Mouse (Mus musculus) MEL (cell line): ENCODE data around the gene Acot13. TPM values are rescaled to one million over a fixed set of nuclear protein-coding genes. Genes with fewer than 3 reads are reported as not detected.

ENCODE experiments used
- DNase-seq: peaks from one replicate; pipeline ENCODE4 v3.0.0; 2011; ENCODE audit warnings: low read depth, low spot score
- H3K27ac ChIP-seq: 2 replicates; pipeline ENCODE4 v1.5.1; 2012; ENCODE audit warnings: low read depth, mild to moderate bottlenecking, control low read depth, low read length, moderate library complexity; ENCODE audit not compliant: control insufficient read depth
- H3K27me3 ChIP-seq, 2 experiments: fragments of 150-350 bp in 1 of 2; sonication (generic) in 1 of 2; 2 replicates each; pipeline ENCODE4 v1.6.1; 2012; ENCODE audit warnings: low read length in 2 of 2, mild to moderate bottlenecking in 2 of 2, improper control_type of control experiment in 1 of 2, moderate library complexity in 1 of 2; ENCODE audit not compliant: insufficient read depth in 2 of 2, control insufficient read depth in 1 of 2
- H3K36me3 ChIP-seq, 2 experiments: 2 replicates each; pipeline ENCODE4 v1.6.1; 2012 to 2014; ENCODE audit warnings: low read length in 2 of 2, improper control_type of control experiment in 1 of 2, inconsistent platforms in 1 of 2, mild to moderate bottlenecking in 1 of 2; ENCODE audit not compliant: insufficient read depth in 2 of 2, control insufficient read depth in 1 of 2
- H3K4me1 ChIP-seq, 2 experiments: fragments of 150-350 bp in 1 of 2; sonication (generic) in 1 of 2; 2 replicates each; pipeline ENCODE4 v1.6.1; 2012; ENCODE audit warnings: low read length in 2 of 2, improper control_type of control experiment in 1 of 2, mild to moderate bottlenecking in 1 of 2; ENCODE audit not compliant: insufficient read depth in 2 of 2, control insufficient read depth in 1 of 2
- H3K4me3 ChIP-seq, 2 experiments: fragments of 150-350 bp in 1 of 2; sonication (generic) in 1 of 2; 2 replicates each; pipeline ENCODE4 v1.5.1; 2012; ENCODE audit warnings: low read depth in 2 of 2, low read length in 2 of 2, mild to moderate bottlenecking in 2 of 2, moderate library complexity in 2 of 2, control low read depth in 1 of 2, improper control_type of control experiment in 1 of 2; ENCODE audit not compliant: control insufficient read depth in 1 of 2, insufficient read depth in 1 of 2
- H3K79me2 ChIP-seq: 2 replicates; pipeline ENCODE4 v1.6.1; 2012; ENCODE audit warnings: mild to moderate bottlenecking, low read length, moderate library complexity; ENCODE audit not compliant: control insufficient read depth, poor library complexity, insufficient read depth
- H3K9ac ChIP-seq: 2 replicates; pipeline ENCODE4 v1.6.1; 2012; ENCODE audit warnings: low read depth, mild to moderate bottlenecking, control low read depth, low read length, moderate library complexity; ENCODE audit not compliant: control insufficient read depth, poor library complexity, severe bottlenecking
- H3K9me3 ChIP-seq: fragments of 150-350 bp; sonication (generic); replicated peaks from 2 replicates; pipeline ENCODE4 v1.6.1; 2012; ENCODE audit warnings: mild to moderate bottlenecking, low read length, improper control_type of control experiment, moderate library complexity; ENCODE audit not compliant: insufficient read depth
- CHD2 ChIP-seq: IDR thresholded peaks from 2 replicates; pipeline ENCODE4 v1.6.1; 2011; ENCODE audit warnings: low read length, improper control_type of control experiment
- CTCF ChIP-seq, 3 experiments: IDR thresholded peaks in 2 of 3; conservative IDR thresholded peaks in 1 of 3; 2 replicates each; pipeline ENCODE4 v1.5.1; 2011 to 2012; ENCODE audit warnings: low read length in 3 of 3, low read depth in 2 of 3, mild to moderate bottlenecking in 2 of 3, improper control_type of control experiment in 1 of 3, inconsistent platforms in 1 of 3, mixed read lengths in 1 of 3, moderate library complexity in 1 of 3; ENCODE audit not compliant: control insufficient read depth in 1 of 3, insufficient read depth in 1 of 3, poor library complexity in 1 of 3, severe bottlenecking in 1 of 3
- E2F4 ChIP-seq: IDR thresholded peaks from 2 replicates; pipeline ENCODE4 v1.6.1; 2011; ENCODE audit warnings: low read depth, low read length, improper control_type of control experiment, borderline replicate concordance
- ELF1 ChIP-seq: IDR thresholded peaks from 2 replicates; pipeline ENCODE4 v1.6.1; 2014; ENCODE audit warnings: low read depth, mild to moderate bottlenecking, inconsistent platforms, low read length, improper control_type of control experiment, moderate library complexity
- EP300 ChIP-seq, 2 experiments: IDR thresholded peaks; 2 replicates each; pipeline ENCODE4 v1.6.1; 2011; ENCODE audit warnings: improper control_type of control experiment in 2 of 2, low read length in 2 of 2, low read depth in 1 of 2, mild to moderate bottlenecking in 1 of 2
- ETS1 ChIP-seq: IDR thresholded peaks from 2 replicates; pipeline ENCODE4 v1.6.1; 2012; ENCODE audit warnings: low read depth, mild to moderate bottlenecking, inconsistent platforms, low read length, improper control_type of control experiment, moderate library complexity
- HCFC1 ChIP-seq: IDR thresholded peaks from 2 replicates; pipeline ENCODE4 v1.6.1; 2012; ENCODE audit warnings: low read depth, mild to moderate bottlenecking, inconsistent platforms, low read length, improper control_type of control experiment, moderate library complexity
- JUND ChIP-seq: IDR thresholded peaks from 2 replicates; pipeline ENCODE4 v1.6.1; 2011; ENCODE audit warnings: low read depth, mild to moderate bottlenecking, improper control_type of control experiment, low read length
- KAT2A ChIP-seq: conservative IDR thresholded peaks from 2 replicates; pipeline ENCODE4 v1.6.1; 2012; ENCODE audit warnings: low read depth, low read length, improper control_type of control experiment, inconsistent platforms
- MEF2A ChIP-seq: IDR thresholded peaks from 2 replicates; pipeline ENCODE4 v1.6.1; 2014; ENCODE audit warnings: low read depth, mild to moderate bottlenecking, inconsistent platforms, low read length, improper control_type of control experiment; ENCODE audit not compliant: poor library complexity, insufficient replicate concordance, severe bottlenecking; ENCODE audit errors: extremely low read depth
- POLR2AphosphoS2 ChIP-seq: IDR thresholded peaks from 2 replicates; pipeline ENCODE4 v1.6.1; 2011; ENCODE audit warnings: low read length, improper control_type of control experiment
- POLR2AphosphoS5 ChIP-seq: IDR thresholded peaks from 2 replicates; pipeline ENCODE4 v1.6.1; 2012; ENCODE audit warnings: low read depth, borderline replicate concordance, mild to moderate bottlenecking, inconsistent platforms, low read length, moderate library complexity, mixed read lengths
- RCOR1 ChIP-seq: IDR thresholded peaks from 2 replicates; pipeline ENCODE4 v1.6.1; 2012; ENCODE audit warnings: low read depth, mild to moderate bottlenecking, inconsistent platforms, low read length, improper control_type of control experiment
- SIN3A ChIP-seq: IDR thresholded peaks from 2 replicates; pipeline ENCODE4 v1.6.1; 2012; ENCODE audit warnings: low read length, improper control_type of control experiment, inconsistent platforms
- USF1 ChIP-seq: IDR thresholded peaks from 2 replicates; pipeline ENCODE4 v1.6.1; 2014; ENCODE audit warnings: low read depth, mild to moderate bottlenecking, inconsistent platforms, low read length, improper control_type of control experiment, moderate library complexity
- ZC3H11A ChIP-seq: IDR thresholded peaks from 2 replicates; pipeline ENCODE4 v1.6.1; 2012; ENCODE audit warnings: low read depth, mild to moderate bottlenecking, inconsistent platforms, low read length, improper control_type of control experiment
- ZKSCAN1 ChIP-seq: IDR thresholded peaks from 2 replicates; pipeline ENCODE4 v1.6.1; 2012; ENCODE audit warnings: low read depth, mild to moderate bottlenecking, inconsistent platforms, low read length, improper control_type of control experiment, moderate library complexity
- polyA plus RNA-seq, 2 experiments: library from polyadenylated mRNA; stranded (reverse) in 1 of 2; unstranded in 1 of 2; fragments of >175 nt in 1 of 2; fragments of >200 nt in 1 of 2; gene quantifications; 2 replicates each; pipeline versions ENCODE4 v1.2.1 to v1.2.4; 2012; ENCODE audit warnings: low replicate concordance in 2 of 2, low read depth in 1 of 2; ENCODE audit not compliant: insufficient read length in 2 of 2, insufficient read depth in 1 of 2, missing spikeins in 1 of 2
- total RNA-seq: library from RNA; depleted of rRNA; stranded (reverse); fragments of 300-350 nt; gene quantifications from 2 replicates; pipeline ENCODE4 v1.2.3, GENCODE M21; 2012

Gene Acot13
- total and polyA plus RNA-seq, 3 experiments = 51.8 to 57.3 TPM; not detected in 1

DNA sequence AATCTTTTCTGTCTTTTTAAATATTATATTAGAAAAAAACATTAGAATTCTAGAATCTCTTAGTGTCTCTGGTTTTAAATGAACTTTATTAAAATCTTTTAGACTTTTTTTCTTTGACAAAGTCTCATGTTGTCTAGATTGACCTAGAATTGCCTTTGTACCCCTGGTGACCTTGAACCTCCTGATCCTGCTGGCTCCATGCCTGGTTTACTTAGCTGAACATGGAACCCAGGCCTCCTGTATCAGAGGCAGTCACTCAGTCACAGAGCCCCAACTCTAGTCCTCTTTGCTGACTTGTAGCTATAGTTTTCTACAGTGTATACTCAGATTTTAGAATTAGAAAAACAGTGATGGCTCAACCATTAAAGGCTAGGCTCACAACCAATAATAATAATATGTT is 25.3 kb downstream of the Acot13 start:
- H3K36me3 ChIP-seq = peaks cover 39 to 57% of the 10 kb centered on the region in 2 experiments
- H3K9me3 ChIP-seq = no peaks in the 10 kb centered on the region
- H3K79me2 ChIP-seq = peaks cover 44% of the 10 kb centered on the region
- H3K4me3 ChIP-seq = no peak overlapping the region
- H3K9ac ChIP-seq = no peak overlapping the region
- H3K27me3 ChIP-seq = no peaks in the 10 kb centered on the region
- no peak for TF ChIP-seq CTCF (IDR thresholded peaks at IDR 0.05 in 2 of 3, conservative IDR thresholded peaks at IDR 0.05 in 1 of 3; ENCODE audit: control insufficient read depth in 1 of 3, insufficient read depth in 1 of 3, low read depth in 2 of 3, low read length in 3 of 3, poor library complexity in 1 of 3, severe bottlenecking in 1 of 3)
- no peak for TF ChIP-seq RCOR1
- no peak for TF ChIP-seq CHD2
- no peak for TF ChIP-seq ZKSCAN1
- no peak for TF ChIP-seq POLR2AphosphoS5
- TF ChIP-seq EP300 (IDR thresholded peaks at IDR 0.05; ENCODE audit: low read depth in 1 of 2, low read length in 2 of 2) = no peak
- TF ChIP-seq ETS1 = no peak
- TF ChIP-seq MEF2A = no peak
- no peak for TF ChIP-seq ZC3H11A
- no peak for TF ChIP-seq POLR2AphosphoS2
- TF ChIP-seq SIN3A = no peak
- TF ChIP-seq HCFC1 = no peak
- TF ChIP-seq, all 39 proteins: peak for 0
- DNase-seq = no peak
- peaks cover 7 to 9% of the 10 kb centered on the region in 2 experiments; a peak in 3 of 4 replicates for H3K4me1 ChIP-seq
- no peak overlapping the region for H3K27ac ChIP-seq

- peak overlapping the region; percentile 82 to 100 for H3K4me3 ChIP-seq
- H3K4me1 ChIP-seq = peaks cover 8 to 12% of the 10 kb centered on the region in 2 experiments
- DNase-seq = peak; percentile 51
- peaks cover 48% of the 10 kb centered on the region for H3K79me2 ChIP-seq
- no peaks in the 10 kb centered on the region for H3K27me3 ChIP-seq
- no peak overlapping the region for H3K27ac ChIP-seq
- peaks cover 35 to 37% of the 10 kb centered on the region in 2 experiments for H3K36me3 ChIP-seq
- H3K9ac ChIP-seq = peak overlapping the region; percentile 98
- no peaks in the 10 kb centered on the region for H3K9me3 ChIP-seq
- TF ChIP-seq ELF1 (no peak), ZKSCAN1 (no peak), JUND (no peak), RCOR1 (no peak), KAT2A (no peak), USF1 (no peak), E2F4 (no peak)
These were observed 28.1 kb downstream of the Acot13 start for GRCm38 (mm10) chr13:24803196-24803595.
